Mouse (Mus musculus) heart, adult 2 months (tissue): ENCODE data around the gene Chek1.
A peak's percentile ranks its signal among the peaks of the same experiment; 100 is the strongest.

Experiments
- CTCF ChIP-seq: fragments of 200-600 bp; IDR thresholded peaks from 2 replicates; pipeline ENCODE4 v1.8.1; 2022; ENCODE audit warnings: antibody characterized with exemption, mild to moderate bottlenecking, moderate library complexity
- EP300 ChIP-seq: fragments of 200-500 bp; IDR thresholded peaks from 2 replicates; pipeline ENCODE4 v1.6.1; 2011; ENCODE audit warnings: low read depth, low read length, control low read depth; ENCODE audit not compliant: insufficient read depth
- POLR2A ChIP-seq: fragments of 200-500 bp; IDR thresholded peaks from 2 replicates; pipeline ENCODE4 v1.6.1; 2011; ENCODE audit warnings: mild to moderate bottlenecking, low read depth, low read length, control low read depth; ENCODE audit not compliant: insufficient read depth

DNA sequence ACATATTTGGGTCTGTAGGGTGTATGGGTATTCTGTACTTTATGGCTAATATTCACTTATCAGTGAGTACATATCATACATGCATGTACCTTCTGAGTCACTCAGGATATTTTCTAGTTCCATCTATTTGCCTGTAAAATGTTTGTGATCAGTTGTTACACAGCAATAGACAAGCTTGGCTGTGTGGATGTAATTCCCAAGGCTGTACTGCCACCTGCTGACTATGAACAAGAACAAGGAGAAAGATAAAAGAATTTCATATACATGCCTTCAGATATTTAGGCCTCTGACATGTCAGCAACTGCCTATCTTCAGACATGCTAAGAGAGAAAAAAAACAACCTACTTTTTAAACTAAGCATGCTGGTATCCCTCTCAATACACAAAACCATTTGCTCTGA is 39.5 kb downstream of the Chek1 start:
- TF ChIP-seq CTCF (peak; percentile 40), POLR2A (no peak), EP300 (no peak)
